Mouse (Mus musculus): ENCODE data around the gene Rgsl1.

DNA sequence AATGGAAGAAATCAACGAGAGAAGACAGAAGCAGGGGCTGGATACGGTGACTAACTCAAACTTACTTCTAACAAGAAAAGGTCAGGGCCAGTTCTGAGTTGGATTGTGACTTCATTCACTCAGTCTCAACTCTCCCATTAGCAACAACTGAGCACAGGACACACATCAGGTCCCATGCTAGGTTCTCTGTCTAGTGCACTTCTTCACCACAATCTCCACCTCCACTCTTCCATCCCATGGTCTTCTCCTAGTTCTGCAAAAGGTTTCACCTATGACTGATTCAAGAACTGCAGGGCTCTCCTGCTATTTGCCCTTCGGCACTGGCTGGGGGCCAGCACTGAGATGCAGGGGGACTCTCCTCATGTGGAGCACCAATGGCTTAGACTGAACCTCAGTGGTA, 49.7 kb downstream of the Rgsl1 start:
- TF ChIP-seq CTCF (conservative IDR thresholded peaks at IDR 0.05; ENCODE audit: insufficient read depth, insufficient read length, low read depth, low read length), result no peak
- no peak for TF ChIP-seq POLR2A (IDR thresholded peaks at IDR 0.05; ENCODE audit: low read depth, low read length)
